Mouse (Mus musculus) monocyte, adult 59 days (primary cell): Measurements from ENCODE around the gene Faim2. TPM values are rescaled to one million over a fixed set of nuclear protein-coding genes. Genes with fewer than 3 reads are reported as not detected.

Experiments used
- total RNA-seq, 2 experiments: library from RNA; stranded (reverse); gene quantifications; one replicate each; pipeline ENCODE4 v1.2.4; 2023

Gene Faim2
- not detected for total RNA-seq

DNA sequence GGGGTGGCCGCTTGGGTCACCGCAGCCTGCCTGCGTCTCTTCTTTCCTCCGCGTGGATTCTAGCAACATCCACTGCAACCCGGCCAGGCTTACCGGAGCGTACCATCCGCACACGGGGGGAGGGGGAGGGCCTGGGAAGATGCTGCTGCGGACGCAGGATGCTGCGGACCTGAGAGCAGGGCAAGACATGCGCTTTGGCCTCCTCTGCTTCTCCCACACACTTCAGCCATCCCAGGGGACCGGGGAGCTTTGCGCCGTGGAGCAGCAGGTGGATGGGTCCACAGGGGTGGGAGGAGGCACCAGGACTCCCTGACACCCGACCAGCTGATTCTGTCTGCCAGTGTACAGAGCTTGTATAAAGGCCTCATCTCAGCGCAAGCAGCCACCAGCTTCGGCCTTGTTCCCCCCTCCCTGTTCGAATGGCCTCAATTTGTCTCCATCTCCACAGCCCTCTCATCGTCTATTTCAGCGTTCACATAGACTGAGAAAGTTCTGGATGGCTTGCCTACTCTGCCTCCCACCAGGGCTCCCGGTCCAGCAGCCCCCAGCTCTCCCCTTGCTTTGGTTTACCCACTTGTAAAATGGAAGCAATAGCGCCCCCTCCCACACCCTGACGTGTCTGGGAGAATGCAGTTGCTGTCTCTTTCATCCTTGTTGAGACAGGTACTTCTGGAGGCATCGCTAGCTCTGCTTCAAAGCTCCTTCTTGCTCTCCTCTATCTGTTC lies at the start of gene Faim2:
Gene Faim2, minus strand, starts transcription at position 537 of the 725 bp plus-strand sequence.

DNA sequence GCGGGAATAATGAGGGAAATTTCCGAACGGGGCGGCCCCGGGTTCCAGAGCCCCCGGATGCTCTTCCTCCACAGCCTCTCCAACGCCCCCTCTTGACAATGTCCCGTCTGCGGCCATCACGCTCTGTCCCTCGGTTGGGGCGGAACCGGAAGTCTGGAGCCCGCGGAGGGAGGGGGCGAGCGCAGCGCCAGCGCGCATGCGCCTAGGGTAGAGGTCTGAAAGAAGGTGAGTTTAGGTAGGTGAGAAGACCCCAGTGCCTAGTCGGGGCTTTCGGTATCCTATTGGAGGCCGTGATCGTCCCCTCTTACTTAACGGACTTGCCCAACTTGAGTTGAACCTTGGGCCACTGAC lies 53.4 kb downstream of the Faim2 start, which contains the start of gene Bcdin3d:
Gene Bcdin3d, minus strand, starts transcription at position 155 of the 351 bp plus-strand sequence.

DNA sequence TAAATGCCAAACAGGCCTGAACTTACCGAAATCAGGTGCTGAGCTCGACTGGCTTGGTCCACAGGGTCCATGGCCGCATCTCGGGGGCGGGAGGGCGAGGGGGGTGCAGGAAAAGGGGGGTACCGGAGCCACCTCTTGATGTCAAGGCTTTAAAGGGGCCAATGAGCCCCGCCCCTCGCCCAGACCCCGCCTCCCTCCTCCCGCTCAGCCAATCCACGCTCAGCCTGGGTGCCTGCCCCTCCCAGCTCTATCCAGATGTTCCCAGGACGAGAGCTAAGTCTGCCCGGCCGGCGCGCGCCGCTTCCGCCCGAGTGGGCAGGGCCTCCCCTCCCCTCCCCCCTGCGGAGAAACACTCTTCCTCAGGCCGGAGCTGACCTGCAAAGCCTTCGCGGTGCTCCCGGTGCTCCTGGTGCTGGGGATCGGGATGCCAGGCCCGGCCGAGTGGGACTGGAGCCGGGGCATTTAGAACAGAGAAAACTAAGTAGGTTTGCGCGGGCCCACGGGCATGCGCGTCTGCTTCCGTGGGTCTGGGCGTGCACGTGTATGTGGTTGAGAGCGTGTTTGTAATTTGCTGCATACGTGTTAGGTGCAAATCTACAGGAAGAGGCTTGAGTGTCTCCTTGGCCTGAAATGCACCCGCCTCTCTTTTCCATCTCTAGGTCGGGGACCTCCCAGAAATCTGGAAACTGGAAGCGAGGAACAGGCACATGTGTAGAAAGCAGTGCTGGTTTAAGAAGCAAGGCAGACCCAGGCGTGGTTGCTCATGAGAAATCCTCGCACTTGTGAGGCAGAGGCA lies 70.2 kb downstream of the Faim2 start, which contains the start of gene Nckap5l:
Gene Nckap5l, minus strand, starts transcription at position 143 of the 796 bp plus-strand sequence.

Other genes with a start within 250 kb of the Faim2 start
- gene Prpf40b, start 233.1 kb downstream of the Faim2 start, total RNA-seq = 1 to 10 TPM; 3.1 to 5.4 TPM
- not detected for gene Fam186b, start 232.3 kb downstream of the Faim2 start, total RNA-seq
- gene Fmnl3, start 157.7 kb downstream of the Faim2 start, total RNA-seq = 1 to 10 TPM; 9.2 to 10.0 TPM
- 100 to 1,000 TPM; 530 to 551 TPM for gene Tmbim6, start 135.3 kb downstream of the Faim2 start, total RNA-seq
- gene Nckap5l, start 70.4 kb downstream of the Faim2 start, total RNA-seq = 10 to 100 TPM in 1 of 2 experiments, 1 to 10 TPM in 1; 7.6 to 11.4 TPM
- gene Bcdin3d, start 53.4 kb downstream of the Faim2 start, total RNA-seq = 1 to 10 TPM; 4.7 to 5.0 TPM
- not detected for gene Aqp2, start 50.9 kb upstream of the Faim2 start, total RNA-seq
- not detected for gene Aqp5, start 62.6 kb upstream of the Faim2 start, total RNA-seq
- not detected for gene Aqp6, start 73.2 kb upstream of the Faim2 start, total RNA-seq
- 10 to 100 TPM; 27.8 to 29.0 TPM for gene Racgap1, start 123.5 kb upstream of the Faim2 start, total RNA-seq
- under 1 TPM in 1 of 2 experiments, not detected in 1; 0.29 TPM for gene Asic1, start 142.2 kb upstream of the Faim2 start, total RNA-seq
- 10 to 100 TPM; 23.2 to 30.8 TPM for gene Smarcd1, start 174.0 kb upstream of the Faim2 start, total RNA-seq
- 1 to 10 TPM in 1 of 2 experiments, not detected in 1; 3.2 TPM for gene Gm17349, start 177.3 kb upstream of the Faim2 start, total RNA-seq
- 10 to 100 TPM; 12.2 to 13.7 TPM for gene Gpd1, start 189.3 kb upstream of the Faim2 start, total RNA-seq
- gene Cox14, start 197.5 kb upstream of the Faim2 start, total RNA-seq = 10 to 100 TPM; 62.3 to 73.0 TPM
- 10 to 100 TPM; 61.4 to 72.4 TPM for gene Cers5, start 244.7 kb upstream of the Faim2 start, total RNA-seq